Mouse (Mus musculus) small intestine, adult 2 months (tissue): Measurements from ENCODE around the gene Sh3bp4. TPM values are rescaled to one million over a fixed set of nuclear protein-coding genes. Genes with fewer than 3 reads are reported as not detected.
A peak's percentile ranks its signal among the peaks of the same experiment; 100 is the strongest.

ENCODE experiments used
- H3K27ac ChIP-seq: fragments of 200-500 bp; 2 replicates; pipeline ENCODE4 v1.5.1; 2012; ENCODE audit warnings: low read depth, low read length, control low read depth, inconsistent platforms; ENCODE audit not compliant: insufficient read depth
- H3K27me3 ChIP-seq: fragments of 200-500 bp; 2 replicates; pipeline ENCODE4 v1.6.1; 2012; ENCODE audit warnings: mild to moderate bottlenecking, moderate library complexity, low read length, inconsistent platforms; ENCODE audit not compliant: control insufficient read depth, insufficient read depth
- H3K36me3 ChIP-seq: fragments of 200-500 bp; 2 replicates; pipeline ENCODE4 v1.6.1; 2012; ENCODE audit warnings: mild to moderate bottlenecking, low read length, control low read depth, inconsistent platforms; ENCODE audit not compliant: control insufficient read depth, insufficient read depth
- H3K4me1 ChIP-seq: fragments of 200-500 bp; 2 replicates; pipeline ENCODE4 v1.6.1; 2012; ENCODE audit warnings: low read length, inconsistent platforms, mixed read lengths; ENCODE audit not compliant: control insufficient read depth, insufficient read depth, insufficient read length
- H3K4me3 ChIP-seq: fragments of 200-500 bp; 2 replicates; pipeline ENCODE4 v1.5.1; 2012; ENCODE audit warnings: low read depth, mild to moderate bottlenecking, control low read depth, inconsistent platforms, low read length, moderate library complexity
- CTCF ChIP-seq: fragments of 200-500 bp; IDR thresholded peaks from 2 replicates; pipeline ENCODE4 v1.5.1; 2012; ENCODE audit warnings: low read depth, mild to moderate bottlenecking, control low read depth, inconsistent platforms, low read length, moderate library complexity, mixed read lengths; ENCODE audit not compliant: insufficient replicate concordance, insufficient read length; ENCODE audit errors: extremely low read depth
- POLR2A ChIP-seq: fragments of 200-500 bp; IDR thresholded peaks from 2 replicates; pipeline ENCODE4 v1.6.1; 2012; ENCODE audit warnings: low read depth, mild to moderate bottlenecking, control low read depth, inconsistent platforms, low read length, moderate library complexity
- WGBS: fragments of 180-500 bp; shearing (Covaris S2); methylation state at CpG from one replicate; pipeline ENCODE4 v1.1.7; 2018; 5-methylcytosine and 5-hydroxymethylcytosine counted together
- polyA plus RNA-seq: library from polyadenylated mRNA; depleted of rRNA; stranded (reverse); fragments of >200 nt; gene quantifications from 2 replicates; pipeline ENCODE4 v1.2.3, GENCODE M21; 2012

Sh3bp4 gene
- polyA plus RNA-seq, 1 experiment = 5.5 TPM

DNA sequence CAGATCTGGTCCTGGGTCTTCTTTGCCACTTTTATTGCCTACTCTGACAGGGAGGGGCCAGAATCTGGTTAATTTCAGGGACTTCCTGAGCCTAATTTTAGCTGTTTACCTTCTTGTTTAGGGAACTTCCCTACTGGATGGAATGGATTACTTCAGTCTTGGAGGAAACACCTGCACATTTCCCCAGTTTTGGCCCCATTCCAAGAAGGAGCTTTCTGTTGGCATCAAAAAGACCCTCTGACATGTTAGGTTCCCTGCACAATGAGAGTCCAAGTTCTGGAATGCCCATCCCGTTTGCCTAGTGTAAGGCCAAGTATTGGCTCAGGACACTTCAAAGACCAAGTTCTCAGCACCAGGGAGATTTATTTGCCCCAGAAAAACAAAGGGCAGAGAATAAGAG lies 14.0 kb upstream of the Sh3bp4 start:
- H3K27me3 ChIP-seq = no peaks in the 10 kb centered on the region
- H3K27ac ChIP-seq = no peak overlapping the region
- H3K36me3 ChIP-seq = no peaks in the 10 kb centered on the region
- no peak overlapping the region for H3K4me3 ChIP-seq
- H3K4me1 ChIP-seq = no peaks in the 10 kb centered on the region
- 66% methylated on average over 1 of the region's 1 CpGs for WGBS
- no peak for TF ChIP-seq POLR2A
- TF ChIP-seq CTCF = no peak

DNA sequence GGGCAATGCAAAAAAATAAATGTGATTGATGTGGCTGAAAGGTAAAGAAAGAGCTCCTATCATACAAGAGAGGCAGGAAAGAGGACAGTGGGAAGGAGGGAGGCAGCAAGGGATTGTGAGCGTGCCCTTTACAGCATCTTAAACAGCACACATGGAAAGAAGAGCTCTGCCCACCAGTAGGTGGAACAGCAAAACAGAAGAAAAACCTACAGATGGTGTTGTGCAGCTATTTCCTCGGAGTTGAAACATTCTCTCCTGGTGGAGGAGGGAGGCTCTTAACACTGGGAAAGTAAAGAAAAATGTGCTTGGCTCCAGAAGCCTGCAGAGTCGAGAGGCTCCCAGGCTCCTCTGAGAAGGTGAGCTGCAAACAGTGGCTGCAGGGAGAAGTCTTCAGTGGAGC lies 12.8 kb upstream of the Sh3bp4 start:
- Histone ChIP-seq H3K4me1 (no peaks in the 10 kb centered on the region), H3K4me3 (no peak overlapping the region), H3K27me3 (no peaks in the 10 kb centered on the region), H3K36me3 (no peaks in the 10 kb centered on the region), H3K27ac (no peak overlapping the region)
- TF ChIP-seq CTCF = no peak
- no peak for TF ChIP-seq POLR2A
- 86% methylated on average over 3 of the region's 3 CpGs for WGBS

GRCm38 (mm10) chr1:89058011-89058410 lies 12.2 kb upstream of the Sh3bp4 start:
- WGBS = 87% methylated on average over 1 of the region's 1 CpGs

DNA sequence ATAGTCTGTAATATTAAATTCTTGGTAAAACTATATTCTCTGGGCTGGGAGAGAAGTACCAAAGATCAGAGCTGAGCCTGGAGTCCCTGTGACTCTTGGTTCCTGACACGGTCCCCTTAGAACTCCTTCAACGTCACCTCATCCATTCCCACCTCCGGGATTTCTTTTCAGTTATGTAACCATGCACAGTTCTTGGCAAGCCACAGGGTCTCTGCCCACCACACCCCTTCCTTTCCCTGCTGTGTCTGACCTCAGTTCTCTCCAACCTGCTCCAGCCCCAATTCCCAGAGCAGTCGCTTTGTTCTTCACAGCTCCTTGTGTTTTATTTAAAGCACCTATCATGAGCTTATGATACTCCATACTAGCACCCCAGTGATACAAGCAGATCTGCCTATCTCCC lies 7.2 kb upstream of the Sh3bp4 start:
- Histone ChIP-seq H3K36me3 (no peaks in the 10 kb centered on the region), H3K27me3 (no peaks in the 10 kb centered on the region), H3K27ac (no peak overlapping the region), H3K4me1 (no peaks in the 10 kb centered on the region; the same call in 1 of the 2 replicates), H3K4me3 (no peak overlapping the region)
- TF ChIP-seq CTCF (no peak), POLR2A (no peak)
- WGBS = 88% methylated on average over 4 of the region's 4 CpGs

More at GRCm38 (mm10) chr1:89058011-89058410, 12.2 kb upstream of the Sh3bp4 start:
- H3K36me3 ChIP-seq = no peaks in the 10 kb centered on the region
- H3K4me3 ChIP-seq = no peak overlapping the region
- no peak overlapping the region for H3K27ac ChIP-seq
- no peaks in the 10 kb centered on the region for H3K4me1 ChIP-seq
- no peaks in the 10 kb centered on the region for H3K27me3 ChIP-seq
- TF ChIP-seq POLR2A (no peak), CTCF (no peak)

- WGBS = 93% methylated on average over 3 of the region's 3 CpGs
- Histone ChIP-seq H3K4me3 (no peak overlapping the region), H3K27ac (no peak overlapping the region), H3K4me1 (no peaks in the 10 kb centered on the region; the same call in 1 of the 2 replicates), H3K27me3 (no peaks in the 10 kb centered on the region), H3K36me3 (no peaks in the 10 kb centered on the region)
- TF ChIP-seq POLR2A (no peak), CTCF (no peak)
Measured at GRCm38 (mm10) chr1:89063800-89064199, 6.4 kb upstream of the Sh3bp4 start.

DNA sequence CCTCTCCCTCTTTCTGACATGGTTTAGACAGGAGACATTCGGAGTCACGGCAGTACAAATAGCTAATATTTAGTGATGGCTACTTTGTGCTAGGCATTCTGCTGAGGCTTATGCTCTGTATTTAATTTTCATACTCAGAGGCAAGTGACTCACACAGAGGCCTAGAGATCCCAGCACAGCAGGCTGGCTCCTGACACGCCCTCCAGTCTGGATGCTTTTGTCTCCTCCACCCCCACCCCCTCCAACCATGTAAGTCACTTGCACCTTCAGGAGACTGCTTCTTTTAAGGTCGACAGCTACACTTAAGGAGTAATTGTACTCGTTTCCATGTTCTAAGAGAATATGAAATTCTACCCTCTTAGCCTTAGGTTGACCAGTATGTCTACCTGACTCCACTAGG lies 1.4 kb upstream of the Sh3bp4 start:
- no peak overlapping the region for H3K4me3 ChIP-seq
- H3K4me1 ChIP-seq = peaks cover 5% of the 10 kb centered on the region
- H3K27ac ChIP-seq = no peak overlapping the region
- TF ChIP-seq CTCF = no peak
- 90% methylated on average over 5 of the region's 5 CpGs for WGBS
- no peaks in the 10 kb centered on the region for H3K36me3 ChIP-seq
- H3K27me3 ChIP-seq = no peaks in the 10 kb centered on the region

DNA sequence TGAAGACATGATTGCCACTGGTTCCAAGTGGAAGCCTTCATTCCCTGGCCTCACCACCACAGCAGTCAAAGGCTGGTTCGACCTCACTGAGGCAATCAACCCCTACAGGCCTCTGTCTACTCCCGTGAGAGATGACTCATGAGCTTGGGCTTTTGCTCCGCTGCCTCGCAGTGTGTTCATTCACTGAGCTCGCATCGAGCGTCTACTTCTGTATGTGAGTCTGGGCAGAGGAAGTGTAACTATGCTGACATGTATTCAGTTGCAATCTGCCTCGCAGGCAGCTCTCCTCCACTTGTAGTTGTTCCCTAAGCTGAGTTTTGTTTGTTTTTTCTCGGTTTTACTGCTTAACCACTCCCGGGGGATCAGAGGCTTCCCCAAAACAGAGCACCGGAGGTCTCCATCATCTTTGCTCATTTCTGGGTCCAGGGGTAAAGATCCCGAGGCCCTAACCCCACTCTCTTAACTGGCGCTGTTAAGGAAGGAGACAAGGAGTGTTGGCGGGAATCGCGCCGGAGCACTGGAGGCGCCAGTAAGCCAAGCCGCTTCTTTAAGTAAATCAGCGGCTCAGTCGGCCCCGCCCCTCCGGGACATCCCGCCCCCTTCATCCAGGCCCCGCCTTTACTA lies 624 bp upstream of the Sh3bp4 start:
- H3K27ac ChIP-seq = peak overlapping the region; percentile 57
- under 1% methylated on average over 25 of the region's 25 CpGs for WGBS
- 0 out of 2 replicates have a peak, but pooled peaks have one; percentile 24 for TF ChIP-seq CTCF
- TF ChIP-seq POLR2A = peak; percentile 87
- H3K27me3 ChIP-seq = no peaks in the 10 kb centered on the region
- no peaks in the 10 kb centered on the region for H3K36me3 ChIP-seq
- H3K4me1 ChIP-seq = peaks cover 6% of the 10 kb centered on the region
- peak overlapping the region; percentile 96 for H3K4me3 ChIP-seq
